8 mouse cellular contexts compared by ENCODE assay signal in the genomic region with DNA sequence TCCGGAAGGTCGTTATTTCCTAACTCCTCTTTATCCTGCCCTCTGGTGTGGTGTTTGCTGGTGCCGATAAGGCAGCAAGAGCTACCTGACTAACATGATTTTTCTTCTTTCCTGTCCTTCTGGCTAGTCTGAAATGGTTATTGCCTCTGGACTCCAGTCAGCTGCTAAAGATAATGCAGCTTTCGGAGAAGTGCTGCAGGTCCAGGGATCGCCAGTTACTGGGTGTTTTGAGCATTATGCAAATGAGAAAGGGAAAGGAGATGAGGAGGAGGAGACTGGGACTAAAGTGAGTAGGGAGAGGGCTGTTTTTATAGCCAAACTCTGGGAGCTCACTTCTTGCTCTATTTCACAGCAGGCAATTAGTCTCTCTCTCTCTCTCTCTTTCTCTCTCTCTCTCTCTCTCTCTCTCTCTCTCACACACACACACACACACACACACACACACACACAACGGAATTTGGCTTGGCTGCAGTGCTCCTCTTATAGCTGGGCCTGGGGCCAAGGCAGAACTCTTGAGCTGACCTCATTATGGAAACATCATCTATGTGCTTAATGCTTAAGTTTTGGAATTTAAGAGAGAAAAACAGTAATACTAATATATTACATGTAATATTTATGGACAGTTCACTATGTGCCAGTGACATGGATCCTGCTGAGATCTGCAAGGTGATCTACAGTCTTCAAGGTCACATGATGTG.
DNase-seq lines count a peak whose midpoint lies in the region; ATAC-seq and TF ChIP-seq lines count a peak whose summit lies in the region.

No protein-coding gene starts in this region.

- no peak for DNase-seq in heart, postnatal 10 days
- no peak for DNase-seq in lung, adult 2 months
- no peak for DNase-seq in right cerebral cortex, postnatal 10 days (ENCODE audit: low spot score in 2 of 2)

- 9% methylated on average over 6 of the region's 6 CpGs for WGBS in heart, embryonic 12.5 days
- WGBS in lung, embryonic 15.5 days, result 14% methylated on average over 6 of the region's 6 CpGs
- WGBS in lung, adult 2 months, result 34% methylated on average over 6 of the region's 6 CpGs
- WGBS in limb, embryonic 15.5 days, result 25% methylated on average over 6 of the region's 6 CpGs

- H3K27ac ChIP-seq in heart, embryonic 12.5 days (ENCODE audit: poor library complexity, severe bottlenecking), result no peak overlapping the region
- peak overlapping the region; percentile 79 for H3K27ac ChIP-seq in lung, embryonic 15.5 days
- 0 out of 2 replicates have a peak overlapping the region, but pooled peaks have one; percentile 8 for H3K27ac ChIP-seq in limb, embryonic 15.5 days

- no peaks in the 10 kb centered on the region for H3K36me3 ChIP-seq in heart, embryonic 12.5 days
- no peaks in the 10 kb centered on the region for H3K36me3 ChIP-seq in lung, embryonic 15.5 days
- H3K36me3 ChIP-seq in limb, embryonic 15.5 days, result no peaks in the 10 kb centered on the region
- no peaks in the 10 kb centered on the region for H3K36me3 ChIP-seq in myocyte (ENCODE audit: control insufficient read depth, insufficient read depth)

- H3K9ac ChIP-seq in heart, embryonic 12.5 days, result no peak overlapping the region
- no peak overlapping the region for H3K9ac ChIP-seq in lung, embryonic 15.5 days
- H3K9ac ChIP-seq in limb, embryonic 15.5 days, result no peak overlapping the region

- intact Hi-C loops in heart, postnatal 10 days (cut with DNase I), result no loop called here

- H3K27me3 ChIP-seq in heart, embryonic 12.5 days (replicated peaks), result no peaks in the 10 kb centered on the region
- H3K27me3 ChIP-seq in lung, embryonic 15.5 days, result no peaks in the 10 kb centered on the region
- no peaks in the 10 kb centered on the region for H3K27me3 ChIP-seq in limb, embryonic 15.5 days
- H3K27me3 ChIP-seq in myocyte (ENCODE audit: control insufficient read depth, insufficient read depth, insufficient read length), result no peaks in the 10 kb centered on the region

- no peaks in the 10 kb centered on the region for H3K79me2 ChIP-seq in myocyte (ENCODE audit: control insufficient read depth, insufficient read depth)

- ATAC-seq in heart, embryonic 12.5 days (ENCODE audit: insufficient number of reproducible peaks, low FRiP score), result 0 out of 2 replicates have a peak, but pooled peaks have one; percentile 59
- ATAC-seq in lung, embryonic 15.5 days (ENCODE audit: borderline replicate concordance, extremely low read depth, low FRiP score, low TSS enrichment), result peak; percentile 82
- ATAC-seq in limb, embryonic 15.5 days (ENCODE audit: insufficient number of reproducible peaks, low FRiP score, low TSS enrichment, low read depth), result no peak
- no peak for ATAC-seq in erythroblast, adult 5-6 weeks (replicated peaks; ENCODE audit: low FRiP score, poor library complexity, severe bottlenecking)

- no peaks in the 10 kb centered on the region for H3K9me3 ChIP-seq in heart, embryonic 12.5 days (replicated peaks)
- H3K9me3 ChIP-seq in lung, embryonic 15.5 days, result no peaks in the 10 kb centered on the region
- no peaks in the 10 kb centered on the region for H3K9me3 ChIP-seq in limb, embryonic 15.5 days

- H3K4me2 ChIP-seq in heart, embryonic 12.5 days, result peak overlapping the region; percentile 51
- H3K4me2 ChIP-seq in lung, embryonic 15.5 days, result peak overlapping the region; percentile 49
- peak overlapping the region; percentile 17; the same call in 1 of the 2 replicates for H3K4me2 ChIP-seq in limb, embryonic 15.5 days
- H3K4me2 ChIP-seq in myocyte (ENCODE audit: low read depth), result peak overlapping the region; percentile 59

- peaks cover 27% of the 10 kb centered on the region for H3K4me1 ChIP-seq in heart, embryonic 12.5 days (replicated peaks)
- peaks cover 27% of the 10 kb centered on the region for H3K4me1 ChIP-seq in lung, embryonic 15.5 days
- peaks cover 11% of the 10 kb centered on the region for H3K4me1 ChIP-seq in lung, adult 2 months (ENCODE audit: control insufficient read depth, insufficient read depth, low read length)
- peaks cover 20% of the 10 kb centered on the region for H3K4me1 ChIP-seq in limb, embryonic 15.5 days

- H3ac ChIP-seq in myocyte (ENCODE audit: control insufficient read depth, insufficient read length), result no peak overlapping the region

- no peak for TF ChIP-seq POLR2A in lung, adult 2 months (IDR thresholded peaks at IDR 0.05; ENCODE audit: borderline replicate concordance, extremely low read depth, low read depth, low read length)
- no peak for TF ChIP-seq POLR2A in myocyte (IDR thresholded peaks at IDR 0.05; ENCODE audit: insufficient read length, low read depth)

- TF ChIP-seq CTCF in lung, adult 2 months (IDR thresholded peaks at IDR 0.05; ENCODE audit: insufficient read depth, low read length), result no peak

- no peak overlapping the region for H3K4me3 ChIP-seq in heart, embryonic 12.5 days
- 0 out of 2 replicates have a peak overlapping the region, but pooled peaks have one; percentile 9 for H3K4me3 ChIP-seq in lung, embryonic 15.5 days
- H3K4me3 ChIP-seq in lung, adult 2 months (replicated peaks; ENCODE audit: extremely low read depth, low read depth, low read length), result no peak overlapping the region
- H3K4me3 ChIP-seq in limb, embryonic 15.5 days, result no peak overlapping the region
- no peak overlapping the region for H3K4me3 ChIP-seq in myocyte

TF ChIP-seq in myocyte, 11 proteins besides CTCF, POLR2A, EP300 and RAD21:
- no peak for TF ChIP-seq E2F4 (IDR thresholded peaks at IDR 0.05; ENCODE audit: insufficient read depth)
- no peak for TF ChIP-seq MYOD1 (IDR thresholded peaks at IDR 0.05; ENCODE audit: control insufficient read depth in 1 of 3, insufficient read length in 2 of 3, low read depth in 2 of 3)
- TF ChIP-seq MYOG (IDR thresholded peaks at IDR 0.05; ENCODE audit: control insufficient read depth in 1 of 3, insufficient read depth in 1 of 3, insufficient read length in 2 of 3, low read depth in 2 of 3), result no peak
- no peak for TF ChIP-seq SRF (IDR thresholded peaks at IDR 0.05; ENCODE audit: control insufficient read depth, insufficient read length, low read depth)
- no peak for TF ChIP-seq CEBPB (IDR thresholded peaks at IDR 0.05; ENCODE audit: insufficient read depth, poor library complexity, severe bottlenecking)
- TF ChIP-seq POLR2AphosphoS2 (IDR thresholded peaks at IDR 0.05; ENCODE audit: insufficient read length, low read depth), result no peak
- no peak for TF ChIP-seq TCF3 (IDR thresholded peaks at IDR 0.05; ENCODE audit: insufficient read length, low read depth)
- TF ChIP-seq TCF12 (IDR thresholded peaks at IDR 0.05; ENCODE audit: insufficient read depth, poor library complexity, severe bottlenecking), result no peak
- no peak for TF ChIP-seq REST (IDR thresholded peaks at IDR 0.05; ENCODE audit: insufficient read depth, insufficient read length)
- TF ChIP-seq USF1 (IDR thresholded peaks at IDR 0.05; ENCODE audit: low read depth), result no peak
- no peak for TF ChIP-seq MAX (IDR thresholded peaks at IDR 0.05; ENCODE audit: low read depth)

Comparison
In these comparisons a context has a peak if more than half of its experiments do, and no peak if none do; other contexts are left out.
1. ATAC-seq: peak in heart, embryonic 12.5 days (single experiment) and lung, embryonic 15.5 days (single experiment); none in limb, embryonic 15.5 days (single experiment) and erythroblast, adult 5-6 weeks (single experiment).
2. Peak in every context shown above with its lines, with median percentiles within 50 percentile points of each other: H3K4me2 ChIP-seq.